Mouse (Mus musculus) ZHBTc4 (cell line): Measurements from ENCODE around the gene Ubtf.

ENCODE experiments used
- DNase-seq: peaks from one replicate; pipeline ENCODE4 v3.0.0-alpha.2; 2011; ENCODE audit warnings: low read depth, low spot score

Gene Ubtf

GRCm38 (mm10) chr11:102347683-102348082 lies 28.1 kb upstream of the Ubtf start:
- DNase-seq, result no peak

GRCm38 (mm10) chr11:102346926-102347325 lies 27.4 kb upstream of the Ubtf start:
- peak; percentile 89 for DNase-seq

GRCm38 (mm10) chr11:102344458-102344857 lies 24.9 kb upstream of the Ubtf start:
- no peak for DNase-seq

- no peak for DNase-seq
These were observed 23.2 kb upstream of the Ubtf start for GRCm38 (mm10) chr11:102342742-102343141.

DNA sequence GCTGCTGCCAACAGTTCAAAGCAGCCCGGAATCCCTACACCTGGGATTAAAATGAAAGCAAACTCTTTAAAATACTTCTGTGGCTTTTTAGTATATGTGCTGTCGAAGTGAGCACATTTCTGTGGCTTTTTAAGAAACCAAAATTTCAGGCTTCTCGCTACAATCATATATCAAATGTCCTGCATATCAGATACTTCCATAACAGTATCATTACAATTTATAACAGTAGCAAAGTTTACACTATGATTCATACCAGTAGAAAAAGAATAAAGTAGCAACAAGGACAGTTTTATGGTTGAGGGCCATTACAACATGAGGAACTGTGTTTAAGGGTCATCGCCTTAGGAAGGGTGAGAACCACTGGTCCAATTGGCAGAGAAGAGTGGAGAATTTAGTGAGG lies 21.6 kb upstream of the Ubtf start:
- no peak for DNase-seq

GRCm38 (mm10) chr11:102339624-102340023 lies 20.1 kb upstream of the Ubtf start:
- DNase-seq, result peak; percentile 81

GRCm38 (mm10) chr11:102339195-102339594 lies 19.7 kb upstream of the Ubtf start:
- no peak for DNase-seq

DNA sequence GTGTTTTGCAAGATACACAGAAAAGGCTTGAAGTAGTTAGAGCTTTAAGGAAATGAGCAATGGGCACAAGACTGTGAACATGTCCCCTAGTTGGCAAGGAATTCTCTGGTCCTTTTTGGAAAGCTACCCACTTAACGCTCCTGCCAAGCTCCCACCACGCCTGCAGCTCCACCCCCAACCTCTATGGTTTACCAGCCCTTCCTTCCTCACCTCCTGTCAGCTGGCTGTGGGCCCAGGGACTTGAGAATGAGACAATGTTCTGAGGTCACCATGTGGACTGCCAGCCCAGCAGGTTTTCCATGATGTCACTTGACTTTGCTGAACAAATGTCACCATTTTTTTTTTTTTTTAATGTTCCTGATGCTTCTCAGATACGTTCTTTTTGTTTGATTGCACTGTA lies 19.0 kb upstream of the Ubtf start:
- no peak for DNase-seq

- DNase-seq, result peak; percentile 63
These were observed 18.4 kb upstream of the Ubtf start for GRCm38 (mm10) chr11:102337921-102338320.

DNA sequence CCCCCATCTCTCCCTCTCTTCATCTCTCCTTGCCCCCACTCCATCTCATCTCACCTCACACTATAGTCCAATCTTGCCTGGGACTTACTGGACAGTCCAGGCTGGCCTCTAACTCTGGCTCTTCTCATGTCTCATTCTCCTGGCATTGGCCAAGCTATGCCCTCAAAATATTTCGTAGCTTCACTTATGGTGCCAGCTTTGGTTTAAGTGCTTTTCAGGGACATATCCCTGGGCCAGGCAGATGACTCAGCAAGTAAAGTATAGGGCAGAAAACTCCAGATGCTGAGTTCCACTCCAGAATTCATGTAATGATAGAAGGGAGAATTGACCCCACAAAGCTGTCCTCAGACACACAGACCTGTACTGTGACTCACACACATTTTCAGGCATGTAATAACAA lies 16.6 kb upstream of the Ubtf start:
- DNase-seq, result no peak

DNA sequence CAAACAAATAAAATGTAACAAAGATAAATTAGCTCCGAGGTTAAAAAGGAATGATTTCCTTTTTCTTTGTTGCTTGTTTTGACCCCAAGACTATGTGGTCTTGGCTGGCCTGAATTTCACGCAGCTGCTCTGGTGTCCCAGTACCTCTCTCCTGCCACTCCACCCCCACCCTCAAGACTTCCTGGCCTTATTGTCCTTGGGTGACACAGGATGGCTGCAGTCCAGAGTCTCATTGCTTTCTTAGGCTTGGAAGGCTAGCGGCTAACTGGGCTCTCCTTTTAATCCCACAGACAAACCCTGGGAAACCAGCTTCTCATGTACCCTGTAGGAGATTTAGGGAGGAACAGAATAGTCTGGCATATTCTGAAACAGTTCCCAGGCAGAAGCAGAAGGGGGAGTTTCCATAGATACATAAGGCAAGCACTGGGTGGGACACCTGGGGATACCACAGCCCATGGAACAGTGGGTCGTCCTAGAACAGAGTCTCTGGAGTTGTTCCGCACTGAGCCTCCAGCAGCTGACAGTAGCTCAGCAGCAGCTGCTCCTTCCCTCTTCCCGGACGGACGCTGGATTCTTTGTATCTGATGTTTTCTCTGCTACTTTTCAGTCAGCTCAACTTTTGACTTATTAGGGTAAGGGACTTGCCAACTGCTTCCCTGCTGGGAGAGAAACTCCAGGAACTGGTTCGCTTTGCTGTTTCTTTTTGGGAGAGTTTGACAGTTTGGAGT lies 15.6 kb upstream of the Ubtf start:
- peak; percentile 37 for DNase-seq

DNA sequence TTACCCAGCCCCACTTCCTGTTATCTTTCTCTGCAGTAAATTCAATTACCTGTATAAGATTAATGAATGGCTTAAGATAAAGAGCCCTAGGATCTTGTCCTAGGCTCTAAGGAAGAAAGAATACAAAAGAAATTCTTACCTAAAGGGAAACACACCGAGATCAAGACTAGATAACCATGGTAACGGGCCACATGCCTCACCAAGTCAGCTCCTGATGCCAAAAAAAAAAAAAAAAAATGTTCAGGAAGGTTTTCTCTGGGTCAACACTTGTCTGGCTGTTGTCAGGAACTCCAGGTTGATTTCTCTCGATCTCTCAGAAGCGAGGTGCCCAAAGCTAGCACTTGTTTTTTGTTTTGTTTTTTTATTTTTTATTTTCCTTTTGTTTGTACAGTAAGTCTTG lies 14.5 kb upstream of the Ubtf start:
- peak; percentile 46 for DNase-seq

- DNase-seq, result peak; percentile 54
These were observed 13.5 kb upstream of the Ubtf start for GRCm38 (mm10) chr11:102333061-102333460.

- DNase-seq, result peak; percentile 88
These were observed 12.3 kb upstream of the Ubtf start for GRCm38 (mm10) chr11:102331806-102332205.

GRCm38 (mm10) chr11:102330039-102330438 lies 10.5 kb upstream of the Ubtf start:
- DNase-seq, result peak; percentile 49

DNA sequence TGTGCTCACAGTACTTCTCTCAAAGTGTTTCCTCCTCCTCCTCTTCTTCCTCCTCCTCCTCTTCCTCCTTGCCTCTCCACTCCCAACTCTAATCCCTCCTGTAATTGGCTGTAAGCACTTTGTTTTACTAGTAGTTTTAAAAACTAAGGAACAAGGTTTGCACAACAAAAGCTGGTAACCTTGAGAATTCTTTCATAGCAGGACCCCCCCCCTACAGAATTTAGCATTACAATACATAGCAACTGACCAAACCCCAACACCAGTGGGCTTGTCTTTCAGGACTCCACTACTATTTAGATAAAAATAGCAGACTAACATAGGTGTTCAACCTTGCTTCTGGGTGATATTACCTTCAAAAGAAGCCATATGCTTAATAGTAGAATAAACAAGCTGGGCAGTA lies 10.0 kb upstream of the Ubtf start:
- peak; percentile 82 for DNase-seq

DNA sequence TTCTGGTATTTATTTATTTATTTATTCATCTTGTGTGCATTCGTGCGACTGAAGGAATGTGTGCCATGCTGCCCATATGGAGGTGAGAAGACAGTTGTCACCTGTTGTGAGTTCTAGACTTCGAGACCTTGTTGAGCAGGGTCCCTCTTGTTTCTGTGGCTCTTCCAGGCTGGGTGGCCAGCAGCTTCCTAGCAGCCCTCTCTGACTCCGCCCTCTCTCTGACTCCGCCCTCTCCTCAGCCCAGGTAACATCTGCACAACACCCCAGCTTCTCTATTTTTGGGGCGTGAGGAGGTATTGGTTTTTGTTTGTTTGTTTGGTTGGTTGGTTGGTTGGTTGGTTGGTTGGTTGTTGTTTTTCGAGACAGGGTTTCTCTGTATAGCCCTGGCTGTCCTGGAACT lies 8.3 kb upstream of the Ubtf start:
- peak; percentile 30 for DNase-seq

DNA sequence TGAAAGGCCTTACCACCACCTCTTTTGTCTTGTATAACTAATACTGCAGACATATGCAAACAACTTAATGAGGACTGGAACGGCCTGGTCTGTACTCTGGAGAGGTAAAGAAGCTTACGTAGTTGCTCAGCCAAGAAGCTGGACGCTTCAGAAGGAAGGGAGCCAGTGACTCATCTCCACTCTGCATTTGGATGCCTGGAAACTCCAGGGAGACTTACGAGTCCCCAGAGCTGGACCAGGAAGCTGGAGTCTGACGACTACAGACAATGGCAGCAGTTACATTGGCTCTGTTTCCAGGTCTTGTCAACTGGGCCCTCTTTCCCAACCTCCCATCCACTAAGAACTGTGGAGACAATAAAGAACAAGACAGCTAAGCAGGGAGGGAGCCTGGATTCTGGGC lies 7.7 kb upstream of the Ubtf start:
- DNase-seq, result no peak

GRCm38 (mm10) chr11:102323516-102323915 lies 4.0 kb upstream of the Ubtf start:
- DNase-seq, result no peak

DNA sequence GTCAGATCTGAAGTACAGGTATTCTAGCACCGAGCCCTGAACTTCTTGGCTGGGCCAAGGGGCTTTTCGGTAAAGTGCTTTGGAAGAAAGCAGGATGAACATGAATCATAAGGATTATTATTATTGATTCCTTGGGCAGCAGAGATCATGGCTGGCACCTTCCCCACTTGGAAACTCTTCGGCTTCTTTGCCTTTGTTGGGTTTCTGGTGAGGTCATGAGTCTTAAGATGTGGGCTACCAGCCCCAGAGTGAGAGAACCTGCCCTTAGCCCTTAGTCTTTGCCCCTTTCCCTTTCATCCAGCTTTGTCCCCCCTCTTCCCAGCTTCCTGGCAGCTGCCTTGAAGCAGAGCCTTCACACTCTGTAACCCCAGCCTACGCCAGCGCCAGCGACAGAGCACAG lies 2.4 kb upstream of the Ubtf start:
- no peak for DNase-seq

- no peak for DNase-seq
These were observed 1.1 kb upstream of the Ubtf start for GRCm38 (mm10) chr11:102320686-102321005.

GRCm38 (mm10) chr11:102319941-102320685 lies 571 bp upstream of the Ubtf start:
- DNase-seq, result no peak
